Mouse (Mus musculus) gastrocnemius, adult 18-20 months (tissue): ENCODE measurements around the gene Calhm4. TPM values are rescaled to one million over a fixed set of nuclear protein-coding genes. Genes with fewer than 3 reads are reported as not detected.

Experiments used
- total RNA-seq, 2 experiments: library from RNA; stranded (reverse); gene quantifications; 2 replicates each; pipeline ENCODE4 v1.2.3; 2021

The Calhm4 gene
- total RNA-seq, 2 experiments from 2014 or later, result not detected

Other genes starting within 250 kb of the Calhm4 start
- under 1 TPM in 1 of 2 experiments, not detected in 1; 0.36 TPM for gene Sult3a1, start 186.6 kb downstream of the Calhm4 start, total RNA-seq
- gene Rsph4a, start 139.2 kb downstream of the Calhm4 start, total RNA-seq, result not detected
- gene Zup1, start 93.0 kb downstream of the Calhm4 start, total RNA-seq, result 1 to 10 TPM; 6.9 to 8.3 TPM
- 100 to 1,000 TPM; 154 to 162 TPM for gene Rwdd1, start 24.7 kb downstream of the Calhm4 start, total RNA-seq
- not detected for gene Trappc3l, start 6.7 kb downstream of the Calhm4 start, total RNA-seq
- gene Calhm5, start 52.2 kb upstream of the Calhm4 start, total RNA-seq, result under 1 TPM; 0.25 to 0.59 TPM
- under 1 TPM in 1 of 2 experiments, not detected in 1; 0.21 TPM for gene Calhm6, start 83.7 kb upstream of the Calhm4 start, total RNA-seq
- 1 to 10 TPM; 2.9 to 5.1 TPM for gene Dse, start 163.4 kb upstream of the Calhm4 start, total RNA-seq
- 10 to 100 TPM; 57.0 to 58.7 TPM for gene Tspyl1, start 237.9 kb upstream of the Calhm4 start, total RNA-seq